Mouse (Mus musculus): ENCODE measurements around the gene Grk6.

- TF ChIP-seq CTCF (IDR thresholded peaks at IDR 0.05; ENCODE audit: borderline replicate concordance, insufficient read depth, low read depth, low read length) (no peak), POLR2A (IDR thresholded peaks at IDR 0.05; ENCODE audit: borderline replicate concordance, insufficient read depth, low read length) (no peak)
Observed at GRCm38 (mm10) chr13:55405783-55406390, 39.0 kb upstream of the Grk6 start.

All from cerebellum, adult 2 months (tissue).